Mouse (Mus musculus): ENCODE measurements at regions not wholly inside any gene's neighbourhood (a gene's known extent, or its start where the extent isn't known, plus 50 kb on each side); places are given as distances from the start of the nearest gene placed in this dataset.

DNA sequence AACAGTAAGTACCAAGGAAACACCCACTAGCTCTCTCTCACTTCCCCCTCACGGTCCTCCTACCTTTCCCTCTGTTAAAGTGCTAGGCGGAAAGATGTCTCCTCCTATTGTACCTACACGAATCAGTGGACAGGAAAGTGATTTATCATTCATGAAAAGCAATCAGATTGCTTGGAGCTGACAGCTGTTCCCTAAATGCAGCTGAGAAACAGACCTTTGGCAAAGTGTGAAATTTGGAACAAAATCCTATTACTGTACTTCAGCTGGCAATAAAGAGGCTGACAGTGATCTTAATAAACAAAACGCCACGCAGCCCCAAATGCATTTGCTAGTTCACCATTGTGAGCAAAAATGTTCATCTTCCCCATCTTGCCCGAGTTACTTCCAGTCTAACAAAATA is 94.2 kb downstream of the Nabp1 start:
- TF ChIP-seq CTCF (IDR thresholded peaks at IDR 0.05; ENCODE audit: borderline replicate concordance, insufficient read depth, low read length) (no peak), POLR2A (IDR thresholded peaks at IDR 0.05; ENCODE audit: low read depth, low read length) (no peak)
